Mouse (Mus musculus) retina, postnatal 7 days (tissue): Measurements from ENCODE around the gene Klhl25.
"Not testable (repeated sequence)": the region's sequence is repeated elsewhere in the genome, so short reads cannot be mapped to it uniquely, and the experiment has no call there.

Experiments used
- DNase-seq: peaks from one replicate; pipeline ENCODE4 v3.0.0-alpha.2; 2012; ENCODE audit warnings: low read depth, low spot score

Gene Klhl25

GRCm38 (mm10) chr7:75845936-75846335 is 2.2 kb upstream of the Klhl25 start:
- DNase-seq, result no peak

DNA sequence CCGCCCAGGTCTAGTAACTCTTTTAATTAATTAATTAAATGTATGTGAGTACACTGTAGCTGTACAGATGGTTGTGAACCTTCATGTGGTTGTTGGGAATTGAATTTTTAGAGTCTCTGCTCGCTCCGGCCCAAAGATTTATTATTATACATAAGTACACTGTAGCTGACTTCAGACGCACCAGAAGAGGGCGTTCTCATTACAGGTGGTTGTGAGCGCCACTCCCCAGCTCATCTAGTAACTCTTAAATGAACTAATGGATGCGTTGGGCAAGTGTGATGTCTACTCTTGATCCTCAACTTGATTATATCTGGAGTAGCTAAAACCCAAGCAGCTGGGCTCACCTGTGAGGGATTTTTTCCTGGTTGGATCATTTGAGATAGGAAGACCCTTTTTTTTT is 1.2 kb upstream of the Klhl25 start:
- DNase-seq, result no peak

- DNase-seq, result no peak
Measured at GRCm38 (mm10) chr7:75847489-75847888, 621 bp upstream of the Klhl25 start.

- no peak for DNase-seq
Measured at GRCm38 (mm10) chr7:75848776-75849670, 913 bp downstream of the Klhl25 start.

GRCm38 (mm10) chr7:75850396-75850795 is 2.3 kb downstream of the Klhl25 start:
- not testable (repeated sequence) for DNase-seq

- no peak for DNase-seq
Measured at GRCm38 (mm10) chr7:75851290-75851689, 3.2 kb downstream of the Klhl25 start.

DNA sequence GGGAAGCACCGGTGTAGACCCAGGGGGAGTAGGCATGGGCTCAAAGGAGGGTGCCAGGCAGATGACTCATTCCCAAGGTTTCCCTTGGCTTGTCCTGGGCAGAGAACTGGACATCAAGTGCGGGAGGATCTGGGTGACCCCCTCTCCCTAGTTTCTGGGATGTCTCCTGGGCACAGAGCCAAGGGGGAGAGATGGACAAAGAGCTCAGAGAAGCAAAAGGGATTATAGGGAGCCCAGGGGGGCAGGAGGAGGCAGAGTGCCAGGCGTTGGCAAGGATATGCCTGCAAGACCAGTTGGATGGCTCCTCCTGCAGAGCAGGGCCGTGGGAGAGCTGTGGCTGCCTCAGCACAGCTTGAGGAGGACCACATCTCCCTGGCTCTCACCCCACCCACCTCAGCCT is 4.3 kb downstream of the Klhl25 start:
- DNase-seq, result peak; percentile 65

DNA sequence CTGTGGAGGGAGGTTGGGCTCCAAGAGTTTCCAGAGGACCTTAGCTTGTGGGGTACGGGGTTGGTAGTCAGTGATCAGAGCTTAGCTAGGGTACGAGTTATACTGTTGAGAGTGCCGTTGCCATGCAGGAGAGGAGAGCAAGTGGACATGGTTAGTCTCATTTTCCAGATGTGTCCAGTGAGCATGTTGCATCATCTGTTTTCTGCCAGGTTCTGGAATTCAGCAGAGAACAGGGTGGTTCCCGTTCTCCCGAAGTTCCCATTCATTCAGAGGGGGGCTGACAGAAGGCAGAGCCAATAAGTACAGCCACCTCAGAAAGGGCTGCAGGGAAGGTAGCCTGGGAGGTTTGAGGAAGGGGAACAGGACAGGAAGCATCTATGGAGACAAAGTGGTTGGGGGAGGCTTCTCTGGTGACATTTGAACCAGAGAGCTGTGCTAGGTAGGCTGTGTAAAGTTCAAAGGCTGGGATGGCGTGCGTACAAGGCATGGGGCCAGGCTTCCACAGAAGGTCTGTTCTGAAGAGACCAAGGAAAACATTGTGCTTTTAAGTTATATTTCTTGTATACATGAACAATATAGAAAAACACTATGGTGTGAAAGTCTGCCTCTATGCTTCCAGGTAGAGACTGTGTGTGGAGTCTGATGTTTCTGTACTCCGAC is 5.2 kb downstream of the Klhl25 start:
- DNase-seq, result no peak

GRCm38 (mm10) chr7:75854231-75854925 is 6.3 kb downstream of the Klhl25 start:
- no peak for DNase-seq

DNA sequence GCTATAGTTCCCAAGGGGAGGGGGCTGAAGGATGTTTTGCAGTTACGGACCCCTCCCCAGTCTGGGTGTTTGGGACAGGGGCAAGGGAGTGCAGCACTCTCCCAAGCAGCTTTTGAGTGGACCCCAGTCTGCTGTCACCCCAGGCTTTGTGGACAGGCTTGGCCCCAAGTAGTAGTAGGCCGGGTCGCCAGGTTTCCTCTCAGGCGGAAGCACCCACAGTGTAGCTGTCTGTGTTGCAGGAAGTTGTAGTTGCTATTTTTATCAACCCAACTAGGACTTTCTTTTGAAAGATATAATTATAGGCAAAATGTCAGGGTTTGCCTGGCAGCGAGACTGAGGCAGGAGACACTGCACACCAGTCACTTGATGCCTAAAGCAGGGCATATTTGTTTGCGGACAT is 6.9 kb downstream of the Klhl25 start:
- DNase-seq, result no peak

- DNase-seq, result no peak
Measured at GRCm38 (mm10) chr7:75856259-75856658, 8.1 kb downstream of the Klhl25 start.

DNA sequence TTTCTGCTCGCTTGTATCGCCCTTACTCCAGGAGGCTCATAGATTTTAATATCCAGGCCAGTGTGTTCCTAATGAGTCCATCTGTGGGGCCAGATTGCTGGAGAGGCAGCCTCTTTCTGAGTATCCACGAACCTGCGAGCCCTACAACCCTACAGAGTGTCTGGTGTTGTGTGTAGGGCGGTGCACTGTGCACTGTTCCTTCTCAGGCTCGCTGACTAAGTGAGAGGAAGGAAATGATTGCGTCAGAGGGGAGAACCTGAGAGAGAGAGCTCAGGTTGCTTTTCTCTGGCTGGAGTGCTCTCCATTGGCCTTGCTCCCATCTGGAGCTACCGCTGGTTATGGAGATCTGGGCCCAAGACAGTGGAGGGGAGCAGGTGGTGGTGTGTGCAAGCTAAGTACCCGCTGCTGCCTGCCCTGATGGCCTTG is 11.7 kb downstream of the Klhl25 start:
- DNase-seq, result no peak

DNA sequence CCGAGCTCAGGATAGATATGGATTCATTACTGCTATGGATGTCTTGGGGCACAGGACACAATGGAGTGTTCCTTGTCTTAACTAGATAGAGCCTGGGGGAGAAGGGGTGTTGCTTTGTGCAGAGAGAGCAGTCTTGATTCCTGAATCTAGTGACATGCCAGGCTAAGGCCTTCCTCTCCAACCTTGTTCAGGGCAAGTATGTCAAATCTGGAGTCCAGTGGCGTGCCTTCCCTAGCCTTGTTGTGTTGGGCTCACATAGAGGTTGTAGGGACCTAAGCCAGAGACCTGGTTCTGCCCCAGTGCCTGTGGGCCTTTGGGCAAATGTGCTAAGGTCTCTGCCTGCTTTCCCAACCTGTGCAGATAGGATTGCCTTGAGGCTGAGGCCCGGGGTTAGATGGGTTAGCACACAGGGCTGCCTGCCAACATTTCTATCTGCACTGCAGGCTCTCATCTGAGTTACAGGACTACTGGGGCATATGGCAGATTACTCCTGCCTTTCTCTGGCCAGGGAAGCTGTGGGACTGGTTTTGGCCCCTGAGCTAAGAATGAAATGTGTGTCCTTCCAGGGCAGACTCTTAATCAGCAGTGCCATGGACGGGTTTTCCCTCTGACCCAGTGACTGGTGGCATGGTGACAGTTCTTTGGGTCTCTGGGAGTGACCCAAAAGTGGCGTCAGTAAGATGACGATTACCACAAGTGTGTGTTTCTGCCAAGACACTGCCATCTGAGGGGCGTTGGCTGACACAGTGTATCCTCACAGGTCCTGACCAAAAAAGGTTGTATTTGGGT is 13.7 kb downstream of the Klhl25 start:
- DNase-seq, result not testable (repeated sequence)

GRCm38 (mm10) chr7:75862427-75862781 is 14.3 kb downstream of the Klhl25 start:
- not testable (repeated sequence) for DNase-seq

GRCm38 (mm10) chr7:75863248-75863911 is 15.3 kb downstream of the Klhl25 start:
- DNase-seq, result not testable (repeated sequence)

GRCm38 (mm10) chr7:75865026-75865425 is 16.9 kb downstream of the Klhl25 start:
- DNase-seq, result no peak

DNA sequence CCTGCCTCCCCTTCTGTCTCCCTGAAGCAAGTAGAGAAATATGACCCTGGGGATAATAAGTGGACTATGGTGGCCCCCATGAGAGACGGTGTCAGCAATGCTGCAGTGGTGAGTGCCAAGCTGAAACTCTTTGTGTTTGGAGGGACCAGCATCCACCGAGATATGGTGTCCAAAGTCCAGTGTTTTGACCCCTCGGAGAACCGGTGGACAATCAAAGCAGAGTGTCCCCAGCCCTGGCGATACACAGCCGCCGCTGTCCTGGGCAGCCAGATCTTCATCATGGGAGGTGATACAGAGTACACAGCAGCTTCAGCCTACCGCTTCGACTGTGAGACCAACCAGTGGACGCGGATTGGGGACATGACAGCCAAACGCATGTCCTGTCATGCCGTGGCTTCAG is 18.4 kb downstream of the Klhl25 start:
- DNase-seq, result no peak

DNA sequence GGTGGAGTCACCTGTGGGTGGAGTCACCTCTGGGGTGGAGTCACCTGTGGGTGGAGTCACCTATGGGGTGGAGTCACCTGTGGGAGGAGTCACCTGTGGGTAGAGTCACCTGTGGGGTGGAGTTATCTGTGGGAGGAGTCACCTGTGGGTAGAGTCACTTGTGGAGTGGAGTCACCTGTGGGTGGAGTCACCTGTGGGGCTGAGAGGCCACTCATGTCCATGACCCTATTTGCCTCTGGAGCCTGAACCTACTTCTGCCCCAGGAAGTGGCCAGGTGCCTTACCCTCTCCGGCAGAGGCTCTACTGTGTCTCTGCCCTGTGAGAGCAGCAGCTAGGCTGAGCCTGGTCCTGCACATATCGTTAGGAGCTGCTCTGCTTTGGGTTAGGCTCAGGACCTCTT is 20.6 kb downstream of the Klhl25 start:
- no peak for DNase-seq

- DNase-seq, result no peak
Measured at GRCm38 (mm10) chr7:75870551-75870950, 22.4 kb downstream of the Klhl25 start.

DNA sequence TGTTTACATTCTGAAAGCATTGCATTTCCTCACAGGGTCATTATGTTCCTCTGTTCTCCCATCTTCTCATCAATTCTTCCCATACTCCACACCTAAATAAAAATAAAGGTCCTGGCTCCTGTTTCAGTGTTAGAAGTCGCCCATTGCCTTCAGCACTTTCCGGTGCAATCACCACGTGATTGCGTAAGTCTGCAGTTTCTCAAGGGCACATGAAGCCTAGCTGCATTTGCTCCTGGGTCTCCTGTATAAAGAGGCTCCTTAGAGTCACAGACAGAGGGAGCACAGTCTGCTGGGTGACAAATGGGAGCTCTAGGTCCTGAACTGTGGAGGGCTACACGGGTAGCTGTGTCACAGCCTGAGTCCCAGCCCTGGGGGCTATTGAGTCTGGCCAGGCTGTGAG is 24.1 kb downstream of the Klhl25 start:
- DNase-seq, result no peak

- DNase-seq, result no peak
Measured at GRCm38 (mm10) chr7:75872697-75873096, 24.6 kb downstream of the Klhl25 start.
